Mouse (Mus musculus) heart, adult 8-10 months (tissue): ENCODE measurements around the gene Kif27. TPM values are rescaled to one million over a fixed set of nuclear protein-coding genes. Genes with fewer than 3 reads are reported as not detected.
"Not testable (repeated sequence)": the region's sequence is repeated elsewhere in the genome, so short reads cannot be mapped to it uniquely, and the experiment has no call there.

Experiments used
- DNase-seq: peaks from one replicate; pipeline ENCODE4 v3.0.0; 2022; ENCODE audit warnings: low spot score
- total RNA-seq, 4 experiments: library from RNA; stranded (reverse); gene quantifications; 2 replicates each; pipeline ENCODE4 v1.2.4; 2022

Kif27 gene
- total RNA-seq: under 1 TPM in 3 of 4 experiments, not detected in 1; 0.09 to 0.11 (median 0.11) TPM

- DNase-seq: peak; percentile 73
These were observed at the start of gene Kif27 for GRCm38 (mm10) chr13:58358629-58359303. TSS of gene Kif27 (minus strand) at chr13:58359122.

DNA sequence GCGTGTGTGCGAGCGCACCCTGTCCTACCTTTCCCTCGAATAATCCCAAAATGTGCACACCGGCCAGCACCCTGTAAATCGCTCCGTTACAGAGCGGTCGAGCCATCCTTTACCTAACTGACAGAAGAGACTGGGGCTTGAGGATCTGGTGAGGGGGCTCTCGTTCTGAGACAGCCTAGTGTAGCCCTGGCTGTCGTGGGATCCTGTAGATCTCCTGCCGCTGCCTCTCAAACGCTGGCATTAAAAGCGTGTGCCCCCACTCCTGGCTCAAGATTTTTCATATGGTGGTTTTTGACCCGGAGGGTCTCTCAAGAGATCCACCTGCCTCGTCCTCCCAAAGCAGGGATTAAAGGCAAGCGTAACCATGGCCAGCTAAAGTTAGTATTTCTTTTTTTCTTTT is 44.3 kb upstream of the Kif27 start, which contains the start of gene Hnrnpk:
Gene Hnrnpk, minus strand, starts transcription at position 101 of the 400 bp plus-strand sequence.
- DNase-seq: not testable (repeated sequence)

GRCm38 (mm10) chr13:58402744-58403110 is 43.8 kb upstream of the Kif27 start:
- no peak for DNase-seq

DNA sequence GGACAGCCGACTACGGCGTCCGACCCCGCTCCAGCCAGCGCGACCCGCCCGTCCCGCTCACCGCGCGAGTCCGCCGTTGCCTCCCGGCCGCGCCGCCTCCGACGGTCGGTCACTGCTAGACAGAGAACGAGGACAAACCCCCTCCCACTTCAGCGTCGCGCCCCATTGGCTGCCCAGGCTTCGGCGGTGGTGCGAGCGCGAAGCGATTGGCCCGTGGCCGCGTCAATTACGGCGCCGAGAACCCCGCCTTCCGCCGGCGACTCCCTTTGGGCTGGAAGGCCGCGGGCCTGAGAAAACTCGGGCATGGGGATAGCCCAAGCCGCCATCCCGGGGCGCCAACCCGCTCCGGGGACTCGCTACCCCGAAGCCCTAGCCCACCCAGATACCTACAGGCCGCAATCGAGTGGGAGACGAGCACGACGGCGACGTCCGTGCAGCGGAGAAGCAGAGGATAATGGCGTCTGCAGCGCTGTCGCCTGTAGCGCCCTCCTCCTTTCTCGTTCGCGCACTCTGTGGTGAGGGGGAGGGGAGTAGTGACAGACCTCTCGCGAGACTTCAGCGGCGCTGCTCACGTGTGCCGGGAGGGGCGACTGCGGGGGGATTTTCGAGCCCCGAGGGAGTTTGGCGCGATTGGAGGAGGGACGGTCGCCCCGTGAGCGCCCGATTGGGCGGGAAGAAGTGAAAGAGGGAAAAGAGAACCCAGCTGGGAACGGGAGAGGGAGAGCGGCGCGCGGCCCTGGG is 43.3 kb upstream of the Kif27 start, which contains the start of gene Rmi1:
Gene Rmi1, plus strand, starts transcription at position 246 of the 741 bp plus-strand sequence.
- peak; percentile 97 for DNase-seq

- peak; percentile 54 for DNase-seq
These were observed 42.4 kb upstream of the Kif27 start for GRCm38 (mm10) chr13:58401135-58402002.

- no peak for DNase-seq
These were observed 41.7 kb upstream of the Kif27 start for GRCm38 (mm10) chr13:58400576-58400975.

GRCm38 (mm10) chr13:58397651-58398050 is 38.7 kb upstream of the Kif27 start:
- no peak for DNase-seq

DNA sequence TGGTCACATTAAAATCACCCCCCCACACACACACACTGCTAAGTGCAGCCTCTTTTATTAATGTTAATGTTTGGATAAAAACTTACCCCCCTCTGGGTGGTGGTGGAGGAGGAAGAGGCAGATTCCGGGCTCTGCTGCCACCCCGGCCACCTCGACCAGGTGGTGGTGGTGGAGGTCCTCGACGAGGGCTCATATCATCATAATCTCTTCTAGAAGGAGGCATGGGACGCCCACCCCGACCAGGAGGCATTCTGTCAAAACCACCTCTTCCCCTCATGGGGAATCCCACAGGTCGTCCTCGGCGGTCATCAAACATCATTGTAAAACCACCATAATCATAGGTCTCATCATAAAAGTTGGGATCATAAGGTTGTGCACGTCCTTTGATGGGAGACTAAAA is 35.5 kb upstream of the Kif27 start:
- not testable (repeated sequence) for DNase-seq

GRCm38 (mm10) chr13:58389324-58389951 is 30.5 kb upstream of the Kif27 start:
- DNase-seq: no peak

- DNase-seq: no peak
These were observed 29.5 kb upstream of the Kif27 start for GRCm38 (mm10) chr13:58388379-58388778.

- DNase-seq: peak; percentile 66
These were observed 29.0 kb upstream of the Kif27 start for GRCm38 (mm10) chr13:58387948-58388347.

DNA sequence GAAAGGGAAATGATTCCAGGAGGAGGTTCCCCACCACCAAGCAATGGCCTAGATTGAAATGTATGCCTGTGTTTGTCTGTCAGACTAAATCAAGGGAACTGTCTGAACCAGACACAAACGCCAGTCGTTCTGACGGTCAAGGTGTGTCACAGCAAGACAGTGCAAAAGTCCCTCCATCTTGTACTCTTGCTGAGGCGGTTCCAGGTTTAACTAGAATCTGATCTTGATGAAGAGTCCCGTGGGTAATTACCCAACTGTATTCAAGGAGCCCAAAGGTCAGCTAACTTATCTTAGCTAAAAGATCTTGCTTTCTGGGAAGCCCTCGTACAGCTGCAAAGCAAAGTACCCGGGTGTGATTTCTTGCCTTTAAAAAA is 26.6 kb upstream of the Kif27 start:
- no peak for DNase-seq

DNA sequence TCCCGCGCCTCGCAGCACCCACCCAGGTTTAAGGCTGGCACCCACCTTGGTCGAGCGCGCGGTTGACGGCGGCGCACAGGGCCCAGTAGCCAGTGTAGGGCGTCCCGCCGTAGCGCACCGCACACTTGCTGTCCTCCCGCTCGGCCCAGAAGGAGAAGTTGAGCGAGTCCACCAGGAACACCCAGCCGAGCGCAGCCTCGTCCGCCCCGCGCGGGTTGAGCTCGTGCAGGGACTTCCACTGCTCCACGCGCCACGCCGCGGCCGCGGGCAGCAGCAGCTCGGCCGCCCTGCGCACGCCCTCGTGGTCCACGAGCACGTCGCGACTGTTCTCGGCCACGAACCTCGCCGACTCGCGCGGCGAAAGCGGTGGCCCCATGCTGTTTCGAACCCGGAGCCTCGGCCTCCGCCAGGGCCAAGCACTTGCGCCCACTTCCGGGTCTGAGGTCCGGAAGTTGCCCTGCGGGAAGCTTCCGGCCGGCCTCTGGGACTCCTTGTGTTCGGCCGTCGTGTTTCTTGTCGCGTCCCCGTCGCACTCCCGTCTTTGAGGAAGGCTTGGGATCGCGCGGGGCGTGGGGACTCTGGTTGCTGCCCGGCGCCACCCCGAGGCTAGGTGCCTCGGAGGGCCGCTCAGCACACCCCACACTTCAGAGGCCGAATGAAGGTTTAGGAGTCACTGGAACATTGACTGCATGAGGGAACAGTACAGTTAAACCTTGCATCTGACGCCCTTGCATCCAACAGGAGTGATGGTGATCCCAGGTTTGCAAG is 26.0 kb upstream of the Kif27 start, which contains the start of gene 2210016F16Rik:
Gene 2210016F16Rik, minus strand, starts transcription at position 447 of the 768 bp plus-strand sequence.
- DNase-seq: peak; percentile 42

DNA sequence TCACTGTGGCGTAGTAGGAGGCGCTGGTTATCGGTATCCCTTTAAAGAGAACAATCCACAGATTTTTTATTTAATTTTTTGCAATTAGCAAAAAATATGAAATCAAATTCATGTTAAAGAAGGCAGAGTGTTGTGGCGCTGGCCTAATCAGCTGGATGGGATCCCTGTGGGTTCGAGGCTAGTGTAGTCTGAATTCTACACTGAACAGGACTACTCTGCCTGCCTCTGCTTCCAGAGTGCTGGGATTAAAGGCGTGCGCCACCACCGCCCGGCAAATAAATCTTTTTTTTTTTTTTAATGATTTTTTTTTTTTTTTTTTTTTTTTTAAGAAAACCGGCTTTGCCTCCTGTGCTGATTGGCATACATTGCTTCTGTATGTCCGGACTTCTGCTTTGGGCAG is 25.4 kb upstream of the Kif27 start:
- DNase-seq: no peak

GRCm38 (mm10) chr13:58373153-58373470 is 14.2 kb upstream of the Kif27 start:
- DNase-seq: no peak

- no peak for DNase-seq
These were observed 13.6 kb upstream of the Kif27 start for GRCm38 (mm10) chr13:58372278-58373152.

GRCm38 (mm10) chr13:58368835-58369234 is 9.9 kb upstream of the Kif27 start:
- no peak for DNase-seq

DNA sequence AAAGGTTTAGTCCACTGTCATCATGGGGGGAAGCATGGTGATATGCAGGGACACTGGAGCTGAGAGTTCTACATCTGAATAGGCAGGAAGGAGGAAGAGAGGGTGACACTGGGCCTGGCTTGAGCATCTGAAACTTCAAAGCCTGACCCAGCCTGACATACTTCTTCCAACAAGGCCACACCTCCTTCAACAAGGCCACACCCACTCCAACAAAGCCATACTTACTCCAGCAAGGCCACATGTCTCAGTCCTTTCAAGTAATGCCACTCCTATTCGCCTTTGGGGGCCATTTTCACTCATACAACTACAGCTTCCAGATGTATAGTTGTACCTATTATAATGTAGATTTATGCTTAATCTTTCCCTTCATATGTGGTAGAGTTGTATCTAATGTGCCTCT is 8.7 kb upstream of the Kif27 start:
- DNase-seq: no peak

- no peak for DNase-seq
These were observed 7.5 kb upstream of the Kif27 start for GRCm38 (mm10) chr13:58366373-58366772.

DNA sequence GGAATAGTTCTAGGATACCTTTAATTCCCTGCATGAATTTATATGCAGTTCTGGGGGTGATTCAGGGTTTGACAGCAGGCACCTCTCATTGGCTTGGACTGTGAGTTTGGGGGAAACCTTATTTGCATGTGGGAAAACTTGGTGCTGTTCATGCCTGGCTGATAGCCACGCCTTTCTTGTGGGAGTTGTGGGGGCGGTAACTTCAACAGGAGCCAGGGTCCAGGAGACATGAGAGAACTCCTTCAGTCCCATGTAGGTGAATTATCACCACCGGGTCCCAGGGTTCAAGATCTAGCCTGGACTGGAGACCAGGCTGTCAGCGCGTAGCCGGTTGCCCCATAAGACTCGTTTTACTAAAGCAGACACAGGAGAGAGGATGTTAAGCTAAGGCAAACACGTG is 6.3 kb upstream of the Kif27 start:
- DNase-seq: not testable (repeated sequence)
